Comparison of ENCODE assay signal across 15 mouse cellular contexts in the genomic region with DNA sequence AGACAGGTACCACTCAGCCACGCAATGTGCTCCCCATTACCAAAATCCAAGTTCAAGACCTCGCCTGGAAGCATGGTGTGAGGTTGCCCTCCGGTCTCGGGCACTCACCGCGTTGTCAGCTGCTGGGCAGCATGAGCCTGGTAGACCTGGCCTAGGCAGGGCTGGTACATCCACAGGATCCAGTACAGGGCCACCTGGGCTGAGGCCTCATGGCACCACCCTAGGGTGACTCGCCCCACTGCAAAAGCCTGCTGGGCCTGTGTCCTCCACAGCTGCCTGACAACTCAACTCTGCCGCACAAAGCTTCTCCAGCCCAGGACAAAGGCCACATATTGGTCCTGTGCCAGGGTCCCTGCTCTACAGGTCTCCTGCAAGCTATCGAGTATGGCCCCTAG. TPM values are rescaled to one million over a fixed set of nuclear protein-coding genes. Genes with fewer than 3 reads are reported as not detected.
DNase-seq lines count a peak whose midpoint lies in the region; ATAC-seq and TF ChIP-seq lines count a peak whose summit lies in the region.
"Had no signal": no experiment of that assay in that cellular context is flagged by ENCODE, and none has a peak within 500 bp of the region (broad histone marks: within the 10 kb centered on the region; RNA-seq: fewer than 3 reads in every experiment).

No protein-coding gene starts in this region.

- TF ChIP-seq CTCF in intestine, postnatal 0 days (IDR thresholded peaks at IDR 0.05; ENCODE audit: low read depth): no peak
- no peak for TF ChIP-seq CTCF in stomach, postnatal 0 days (IDR thresholded peaks at IDR 0.05; ENCODE audit: low read depth)

- no peak overlapping the region for H3K27ac ChIP-seq in intestine, embryonic 15.5 days
- no peak overlapping the region for H3K27ac ChIP-seq in intestine, postnatal 0 days (ENCODE audit: low read depth, low read length)
- no peak overlapping the region for H3K27ac ChIP-seq in midbrain, embryonic 16.5 days (ENCODE audit: low read length)
- H3K27ac ChIP-seq in midbrain, embryonic 14.5 days (replicated peaks; ENCODE audit: low read depth, low read length): no peak overlapping the region
- no peak overlapping the region for H3K27ac ChIP-seq in stomach, postnatal 0 days (replicated peaks)
- H3K27ac ChIP-seq: embryonic facial prominence, embryonic 10.5 days; embryonic facial prominence, embryonic 12.5 days; forebrain, embryonic 13.5 days; forebrain, embryonic 15.5 days had no signal

- ATAC-seq in intestine, embryonic 15.5 days: 0 out of 2 replicates have a peak, but pooled peaks have one; percentile 15
- ATAC-seq in intestine, postnatal 0 days: no peak
- peak; percentile 44; the same call in 1 of the 2 replicates for ATAC-seq in midbrain, embryonic 16.5 days
- no peak for ATAC-seq in midbrain, embryonic 14.5 days (ENCODE audit: low FRiP score, low TSS enrichment)
- ATAC-seq in stomach, postnatal 0 days (ENCODE audit: low FRiP score, low TSS enrichment): 0 out of 2 replicates have a peak, but pooled peaks have one; percentile 28
- ATAC-seq: forebrain, postnatal 0 days had no signal

- peak; percentile 15 to 20 for DNase-seq in cerebellum, postnatal 14 days
- DNase-seq in cerebellum, adult 18-20 months: no peak
- DNase-seq in midbrain, embryonic 14.5 days: no peak
- no peak for DNase-seq in stomach, postnatal 0 days (ENCODE audit: low spot score)
- DNase-seq in c-Kit-positive CD71-positive TER-119-positive erythroid progenitor cells, embryonic 14.5 days (ENCODE audit: low spot score): no peak
- DNase-seq: cerebellum, adult 11-12 months; cerebellum, adult 8-10 months; forebrain, postnatal 0 days had no signal

- no peak overlapping the region for H3K4me3 ChIP-seq in intestine, embryonic 15.5 days (replicated peaks)
- no peak overlapping the region for H3K4me3 ChIP-seq in intestine, postnatal 0 days (ENCODE audit: low read depth, low read length)
- H3K4me3 ChIP-seq in midbrain, embryonic 16.5 days (ENCODE audit: low read depth, low read length): no peak overlapping the region
- no peak overlapping the region for H3K4me3 ChIP-seq in midbrain, embryonic 14.5 days (replicated peaks; ENCODE audit: low read depth, low read length)
- H3K4me3 ChIP-seq in stomach, postnatal 0 days (ENCODE audit: low read depth, low read length): no peak overlapping the region
- H3K4me3 ChIP-seq: embryonic facial prominence, embryonic 10.5 days; embryonic facial prominence, embryonic 12.5 days; forebrain, embryonic 13.5 days; forebrain, embryonic 15.5 days had no signal

- WGBS in intestine, embryonic 15.5 days: 83% methylated on average over 9 of the region's 9 CpGs
- WGBS in intestine, postnatal 0 days: 85% methylated on average over 9 of the region's 9 CpGs
- 92% methylated on average over 9 of the region's 9 CpGs for WGBS in midbrain, embryonic 16.5 days
- WGBS in midbrain, embryonic 14.5 days: 93% methylated on average over 9 of the region's 9 CpGs
- 75% methylated on average over 9 of the region's 9 CpGs for WGBS in stomach, postnatal 0 days

- no peaks in the 10 kb centered on the region for H3K4me1 ChIP-seq in intestine, embryonic 15.5 days (replicated peaks)
- H3K4me1 ChIP-seq in intestine, postnatal 0 days (replicated peaks; ENCODE audit: control insufficient read depth, insufficient read depth, low read length): no peaks in the 10 kb centered on the region
- no peaks in the 10 kb centered on the region for H3K4me1 ChIP-seq in midbrain, embryonic 16.5 days (ENCODE audit: control insufficient read depth, insufficient read depth, low read length)
- no peaks in the 10 kb centered on the region for H3K4me1 ChIP-seq in midbrain, embryonic 14.5 days (ENCODE audit: control insufficient read depth, insufficient read depth, low read length)
- no peaks in the 10 kb centered on the region for H3K4me1 ChIP-seq in stomach, postnatal 0 days (replicated peaks; ENCODE audit: control insufficient read depth, insufficient read depth)
- H3K4me1 ChIP-seq: embryonic facial prominence, embryonic 12.5 days; forebrain, embryonic 13.5 days had no signal

- no peaks in the 10 kb centered on the region for H3K27me3 ChIP-seq in intestine, embryonic 15.5 days (replicated peaks)
- H3K27me3 ChIP-seq in intestine, postnatal 0 days (replicated peaks; ENCODE audit: control insufficient read depth, insufficient read depth, low read length): no peaks in the 10 kb centered on the region
- H3K27me3 ChIP-seq in midbrain, embryonic 16.5 days (ENCODE audit: control insufficient read depth, insufficient read depth, low read depth, low read length): no peaks in the 10 kb centered on the region
- H3K27me3 ChIP-seq in midbrain, embryonic 14.5 days (ENCODE audit: control insufficient read depth, insufficient read depth, low read length): no peaks in the 10 kb centered on the region
- H3K27me3 ChIP-seq in stomach, postnatal 0 days (ENCODE audit: control insufficient read depth, insufficient read depth, low read length): no peaks in the 10 kb centered on the region
- H3K27me3 ChIP-seq: embryonic facial prominence, embryonic 12.5 days; forebrain, embryonic 13.5 days; forebrain, embryonic 15.5 days had no signal

- H3K9ac ChIP-seq in intestine, embryonic 15.5 days: no peak overlapping the region
- no peak overlapping the region for H3K9ac ChIP-seq in intestine, postnatal 0 days (ENCODE audit: low read depth, low read length)
- H3K9ac ChIP-seq in midbrain, embryonic 16.5 days (ENCODE audit: low read depth, low read length): no peak overlapping the region
- H3K9ac ChIP-seq in midbrain, embryonic 14.5 days (replicated peaks; ENCODE audit: low read length): no peak overlapping the region
- H3K9ac ChIP-seq in stomach, postnatal 0 days (ENCODE audit: low read length): no peak overlapping the region
- H3K9ac ChIP-seq: embryonic facial prominence, embryonic 12.5 days; forebrain, embryonic 13.5 days; forebrain, embryonic 15.5 days; forebrain, postnatal 0 days had no signal

- H3K4me2 ChIP-seq in intestine, embryonic 15.5 days (replicated peaks): no peak overlapping the region
- no peak overlapping the region for H3K4me2 ChIP-seq in intestine, postnatal 0 days (replicated peaks; ENCODE audit: low read depth)
- no peak overlapping the region for H3K4me2 ChIP-seq in midbrain, embryonic 16.5 days (ENCODE audit: low read length)
- H3K4me2 ChIP-seq in midbrain, embryonic 14.5 days (ENCODE audit: low read length): no peak overlapping the region
- H3K4me2 ChIP-seq in stomach, postnatal 0 days (replicated peaks; ENCODE audit: low read depth): no peak overlapping the region
- H3K4me2 ChIP-seq: embryonic facial prominence, embryonic 12.5 days; forebrain, embryonic 13.5 days; forebrain, embryonic 15.5 days had no signal

- peaks cover 18% of the 10 kb centered on the region for H3K36me3 ChIP-seq in intestine, embryonic 15.5 days
- H3K36me3 ChIP-seq in intestine, postnatal 0 days (ENCODE audit: control insufficient read depth, insufficient read depth): peaks cover 23% of the 10 kb centered on the region
- peaks cover 17% of the 10 kb centered on the region for H3K36me3 ChIP-seq in midbrain, embryonic 16.5 days (ENCODE audit: control insufficient read depth, insufficient read depth, low read length)
- peaks cover 31% of the 10 kb centered on the region for H3K36me3 ChIP-seq in midbrain, embryonic 14.5 days (ENCODE audit: control insufficient read depth, insufficient read depth, low read length)
- H3K36me3 ChIP-seq in stomach, postnatal 0 days (ENCODE audit: control insufficient read depth, insufficient read depth, low read length): peaks cover 11% of the 10 kb centered on the region; the same call in 1 of the 2 replicates

- no peaks in the 10 kb centered on the region for H3K9me3 ChIP-seq in intestine, embryonic 15.5 days
- no peaks in the 10 kb centered on the region for H3K9me3 ChIP-seq in intestine, postnatal 0 days (ENCODE audit: control insufficient read depth)
- no peaks in the 10 kb centered on the region for H3K9me3 ChIP-seq in midbrain, embryonic 16.5 days (replicated peaks; ENCODE audit: control insufficient read depth, low read length, poor library complexity, severe bottlenecking)
- H3K9me3 ChIP-seq in midbrain, embryonic 14.5 days (ENCODE audit: control insufficient read depth, low read length): no peaks in the 10 kb centered on the region
- H3K9me3 ChIP-seq in stomach, postnatal 0 days (ENCODE audit: control insufficient read depth, low read length): no peaks in the 10 kb centered on the region
- H3K9me3 ChIP-seq: embryonic facial prominence, embryonic 10.5 days; embryonic facial prominence, embryonic 12.5 days; forebrain, embryonic 13.5 days; forebrain, embryonic 15.5 days had no signal

- no peak for TF ChIP-seq EP300 in stomach, postnatal 0 days (optimal IDR thresholded peaks at IDR 0.05)

RNA-seq across cellular contexts. Expression of gene Mthfr, which starts 22.2 kb away (rescaled TPM):
- polyA plus RNA-seq in intestine, embryonic 15.5 days (2015; fragmentation: Nextera tagmentation; extraction: Ambion mirVana): 18.4 TPM in 2 replicates
- 11.7 and 12.6 TPM in 2 replicates for polyA plus RNA-seq in intestine, postnatal 0 days (2015; fragmentation: Nextera tagmentation; extraction: Ambion mirVana)
- polyA plus RNA-seq in midbrain, embryonic 16.5 days (2015; fragmentation: Nextera tagmentation; extraction: Ambion mirVana): 21.5 and 22.2 TPM in 2 replicates
- polyA plus RNA-seq in midbrain, embryonic 14.5 days (2014; fragmentation: Nextera tagmentation; extraction: Ambion mirVana): 16.9 and 25.4 TPM in 2 replicates
- polyA plus RNA-seq in stomach, postnatal 0 days (2015; fragmentation: Nextera tagmentation; extraction: Ambion mirVana): 8.2 and 8.7 TPM in 2 replicates

RNA-seq across cellular contexts. Expression of gene Clcn6, which starts 22.5 kb away (rescaled TPM):
- 4.7 and 4.9 TPM in 2 replicates for polyA plus RNA-seq in intestine, embryonic 15.5 days (2015; fragmentation: Nextera tagmentation; extraction: Ambion mirVana)
- polyA plus RNA-seq in intestine, postnatal 0 days (2015; fragmentation: Nextera tagmentation; extraction: Ambion mirVana): 2.5 and 3.1 TPM in 2 replicates
- polyA plus RNA-seq in midbrain, embryonic 16.5 days (2015; fragmentation: Nextera tagmentation; extraction: Ambion mirVana): 36.5 and 36.9 TPM in 2 replicates
- 26.4 and 26.9 TPM in 2 replicates for polyA plus RNA-seq in midbrain, embryonic 14.5 days (2014; fragmentation: Nextera tagmentation; extraction: Ambion mirVana)
- 1.8 and 2.1 TPM in 2 replicates for polyA plus RNA-seq in stomach, postnatal 0 days (2015; fragmentation: Nextera tagmentation; extraction: Ambion mirVana)

RNA-seq across cellular contexts. Expression of gene Agtrap, which starts 26.7 kb away (rescaled TPM):
- 15.1 and 16.7 TPM in 2 replicates for polyA plus RNA-seq in intestine, embryonic 15.5 days (2015; fragmentation: Nextera tagmentation; extraction: Ambion mirVana)
- polyA plus RNA-seq in intestine, postnatal 0 days (2015; fragmentation: Nextera tagmentation; extraction: Ambion mirVana): 27.7 and 31.3 TPM in 2 replicates
- 7.7 and 8.1 TPM in 2 replicates for polyA plus RNA-seq in midbrain, embryonic 16.5 days (2015; fragmentation: Nextera tagmentation; extraction: Ambion mirVana)
- 3.7 and 6.3 TPM in 2 replicates for polyA plus RNA-seq in midbrain, embryonic 14.5 days (2014; fragmentation: Nextera tagmentation; extraction: Ambion mirVana)
- polyA plus RNA-seq in stomach, postnatal 0 days (2015; fragmentation: Nextera tagmentation; extraction: Ambion mirVana): 23.2 and 26.9 TPM in 2 replicates

Comparison
In these comparisons a context has a peak if more than half of its experiments do, and no peak if none do; other contexts are left out.
1. DNase-seq: peak in cerebellum, postnatal 14 days (2 of 2); none in cerebellum, adult 18-20 months (0 of 2), midbrain, embryonic 14.5 days (single experiment), stomach, postnatal 0 days (single experiment) and c-Kit-positive CD71-positive TER-119-positive erythroid progenitor cells, embryonic 14.5 days (single experiment).
2. ATAC-seq: peak in intestine, embryonic 15.5 days (single experiment), midbrain, embryonic 16.5 days (single experiment) and stomach, postnatal 0 days (single experiment); none in intestine, postnatal 0 days (single experiment) and midbrain, embryonic 14.5 days (single experiment).